Mouse (Mus musculus) cerebellum, adult 9-11 months (tissue): ENCODE results near the gene Spindoc.

Source experiments
- DNase-seq: peaks from one replicate; pipeline ENCODE4 v3.0.0; 2022

Gene Spindoc

DNA sequence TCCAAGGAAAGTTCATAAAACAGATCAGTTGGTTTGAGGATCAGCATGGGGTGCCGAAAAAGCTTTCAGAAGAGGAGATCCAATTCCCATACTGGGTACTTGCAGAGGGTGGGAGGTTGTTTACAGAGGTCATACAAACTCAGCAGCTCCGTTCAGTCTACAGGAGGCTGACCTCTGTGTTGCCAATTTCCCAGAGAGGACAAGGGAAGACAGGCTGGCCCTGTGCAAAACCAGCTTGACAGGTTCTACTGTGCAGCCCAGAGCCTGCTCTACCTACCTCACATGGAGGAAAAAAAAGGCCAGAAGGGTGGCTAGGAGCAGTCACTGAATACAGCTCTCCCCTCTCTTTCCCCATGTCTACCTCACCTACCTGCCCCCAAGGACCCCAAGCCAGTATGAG lies 48.7 kb downstream of the Spindoc start:
- no peak for DNase-seq

DNA sequence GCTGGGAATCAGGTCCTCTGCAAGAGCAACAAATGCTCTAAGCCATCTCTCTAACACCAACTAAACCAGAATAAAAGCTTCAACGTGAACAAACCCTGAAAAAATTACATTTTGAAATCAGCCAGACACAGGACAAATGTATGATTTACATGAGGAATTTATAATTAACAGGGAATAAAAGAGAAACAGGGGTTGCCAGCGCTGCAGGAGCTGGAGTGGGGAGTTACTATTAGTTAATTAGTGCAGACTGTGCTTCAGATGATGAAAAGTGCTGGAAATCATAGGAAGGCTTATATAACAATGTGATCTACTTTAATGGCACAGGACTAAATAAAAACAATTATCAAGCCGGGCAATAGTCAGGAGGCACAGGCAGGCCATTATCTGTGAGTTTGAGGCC lies 61.4 kb downstream of the Spindoc start:
- no peak for DNase-seq

DNA sequence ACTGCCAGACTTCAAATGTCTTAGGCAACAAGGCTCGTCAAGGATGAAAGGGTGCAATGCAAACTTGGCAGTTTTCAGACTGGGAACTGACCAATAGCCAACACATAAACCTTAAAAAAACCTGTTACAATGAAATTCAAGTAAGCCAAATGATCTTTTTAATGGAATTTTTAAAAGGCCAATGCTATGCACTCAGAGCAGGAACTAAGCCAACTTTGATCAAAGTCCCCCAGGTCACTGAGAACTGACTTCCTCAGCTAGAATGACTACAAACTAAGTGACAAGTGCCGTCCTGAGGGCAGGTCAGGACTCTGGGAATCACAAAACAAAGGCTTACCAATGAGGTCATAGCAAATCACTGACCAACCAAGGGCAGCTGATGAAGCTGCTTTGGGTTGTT lies 62.6 kb downstream of the Spindoc start:
- no peak for DNase-seq

DNA sequence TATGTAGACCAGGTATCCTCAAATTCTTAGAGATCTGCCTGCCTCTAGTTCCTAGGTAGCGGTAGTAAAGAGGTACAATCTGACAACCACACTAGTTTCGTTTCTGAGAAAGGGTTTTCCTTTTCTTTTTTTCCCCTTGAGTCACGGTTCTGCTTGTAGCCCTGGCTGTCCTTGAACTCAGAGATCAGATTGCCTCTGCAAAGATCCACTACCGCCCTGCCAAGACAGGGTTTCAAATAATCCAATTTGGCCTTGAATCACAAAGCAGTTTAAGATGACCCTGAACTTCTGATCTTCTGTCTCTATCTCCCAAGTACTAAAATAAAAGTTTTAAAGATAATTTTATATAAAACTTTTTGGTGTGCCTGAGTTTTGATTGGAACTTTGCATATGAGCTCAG lies 65.1 kb downstream of the Spindoc start:
- DNase-seq: no peak

DNA sequence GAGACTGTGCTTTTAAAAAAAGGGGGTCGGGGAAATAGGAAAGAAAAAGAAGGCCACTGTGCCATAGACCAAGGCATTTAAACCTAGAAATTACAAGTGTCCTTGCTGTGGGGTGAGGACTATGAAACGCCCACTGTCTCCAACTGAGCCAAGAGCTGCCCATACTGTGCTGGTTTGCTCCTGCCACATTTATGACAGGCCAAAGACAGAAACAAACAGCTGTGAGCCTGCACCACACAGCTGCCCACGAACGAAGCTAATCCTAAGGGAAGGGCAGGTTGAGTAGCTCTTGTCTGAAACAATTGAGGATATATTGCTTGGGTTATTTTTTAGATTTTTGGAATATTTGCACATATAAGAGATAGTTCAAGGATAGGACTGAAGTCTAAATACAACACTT lies 66.0 kb downstream of the Spindoc start:
- no peak for DNase-seq

DNA sequence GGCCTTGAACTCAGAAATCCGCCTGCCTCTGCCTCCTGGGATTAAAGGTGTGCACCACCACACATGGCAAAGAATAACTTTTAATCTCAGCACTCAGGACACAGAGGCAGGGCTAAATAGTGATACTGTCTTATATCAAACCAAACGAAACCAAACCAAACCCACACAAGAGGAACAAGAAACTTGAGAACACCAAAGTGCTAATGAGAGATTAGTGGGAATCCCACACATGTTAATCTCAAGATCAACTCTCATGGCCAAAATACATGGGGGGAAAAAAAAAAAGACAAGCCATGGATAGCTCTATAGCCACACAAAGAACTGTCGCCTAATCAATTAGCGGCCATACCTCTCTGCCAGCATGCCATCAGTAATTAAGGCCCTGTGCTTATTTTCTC lies 67.2 kb downstream of the Spindoc start:
- no peak for DNase-seq

DNA sequence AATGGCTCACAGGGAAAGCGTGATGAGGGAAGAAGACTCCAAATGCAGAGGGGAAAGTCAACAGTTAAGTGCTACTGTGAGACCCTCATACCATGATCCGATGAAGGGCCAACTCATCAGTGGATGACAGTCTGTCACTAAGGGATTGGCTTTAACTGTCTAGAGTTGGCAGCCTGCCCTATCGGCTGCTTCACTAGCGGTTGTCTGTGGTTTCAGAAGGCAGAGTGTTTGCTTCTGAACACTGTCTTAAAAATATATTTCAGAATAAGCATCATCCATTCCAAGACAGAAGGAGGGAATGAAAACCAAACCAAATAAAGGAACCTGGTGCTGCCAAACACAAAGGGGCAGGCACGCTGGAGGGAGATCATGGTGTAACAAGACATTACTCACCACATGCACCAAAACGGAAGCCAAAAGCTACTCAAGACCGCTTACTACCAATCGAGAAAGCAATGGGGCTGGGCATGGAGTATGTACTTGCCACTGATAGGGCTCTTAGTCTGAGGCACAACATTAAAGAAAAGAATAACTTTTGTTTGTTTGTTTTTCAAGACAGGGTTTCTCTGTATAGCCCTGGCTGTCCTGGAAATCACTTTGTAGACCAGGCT lies 67.7 kb downstream of the Spindoc start:
- DNase-seq: peak; percentile 46

DNA sequence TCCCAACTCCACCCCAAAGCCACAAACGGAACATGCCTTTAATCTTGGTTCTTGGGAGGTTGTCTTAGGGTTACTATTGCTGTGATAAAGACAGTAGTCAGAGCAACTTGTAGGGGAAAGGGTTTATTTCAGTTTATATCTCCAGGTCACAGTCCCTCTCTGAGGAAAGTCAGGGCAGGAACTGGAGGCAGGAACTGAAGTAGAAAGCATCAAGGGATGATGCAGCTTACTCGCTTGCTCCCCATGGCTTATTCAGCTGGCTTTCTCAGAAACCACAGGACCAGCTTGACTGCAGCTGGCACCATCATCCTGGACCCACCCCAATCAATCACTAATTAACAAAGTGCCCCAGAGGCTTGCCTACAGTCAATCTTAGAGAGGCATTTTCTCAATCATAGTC lies 69.1 kb downstream of the Spindoc start:
- no peak for DNase-seq

DNA sequence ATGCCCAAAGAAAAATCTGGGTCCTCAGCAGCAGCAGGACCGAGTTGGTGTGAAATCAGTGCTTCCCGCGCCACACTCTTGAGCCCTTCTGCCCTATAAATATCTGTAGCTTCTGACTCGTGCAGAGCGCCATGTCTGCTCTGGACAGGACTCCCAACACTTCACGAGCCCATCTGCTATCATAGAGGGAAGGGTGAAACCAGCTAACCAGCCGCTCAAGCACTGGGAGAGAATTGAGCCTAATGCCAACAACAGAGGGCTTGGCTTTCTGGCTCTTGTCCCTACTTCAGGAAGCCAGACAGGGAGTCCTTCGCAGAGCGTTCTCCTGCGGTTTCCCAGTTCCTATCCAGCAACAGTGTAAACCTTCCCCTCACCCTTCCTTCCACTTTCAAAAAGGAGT lies 71.5 kb downstream of the Spindoc start:
- DNase-seq: peak; percentile 88

DNA sequence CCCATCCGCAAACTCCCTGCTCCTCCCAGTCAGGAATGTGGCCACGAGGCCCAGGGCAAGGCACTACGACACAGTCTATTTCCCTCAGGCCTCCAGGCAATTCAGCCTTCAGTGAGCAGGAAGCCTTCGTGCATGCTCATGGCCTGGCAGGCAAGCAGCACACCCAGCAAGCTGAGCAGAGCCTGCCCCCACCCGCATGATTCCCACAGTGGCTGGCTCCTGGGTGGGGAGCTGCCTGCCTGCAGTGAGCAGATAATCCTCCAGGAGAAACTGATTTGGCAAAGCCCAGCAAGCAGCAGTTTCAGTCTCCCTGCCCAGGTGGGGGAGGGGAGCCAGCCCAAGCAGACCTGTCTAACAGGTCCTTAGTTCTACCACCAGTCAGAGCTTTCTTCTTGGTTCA lies 72.1 kb downstream of the Spindoc start:
- peak; percentile 75 for DNase-seq

DNA sequence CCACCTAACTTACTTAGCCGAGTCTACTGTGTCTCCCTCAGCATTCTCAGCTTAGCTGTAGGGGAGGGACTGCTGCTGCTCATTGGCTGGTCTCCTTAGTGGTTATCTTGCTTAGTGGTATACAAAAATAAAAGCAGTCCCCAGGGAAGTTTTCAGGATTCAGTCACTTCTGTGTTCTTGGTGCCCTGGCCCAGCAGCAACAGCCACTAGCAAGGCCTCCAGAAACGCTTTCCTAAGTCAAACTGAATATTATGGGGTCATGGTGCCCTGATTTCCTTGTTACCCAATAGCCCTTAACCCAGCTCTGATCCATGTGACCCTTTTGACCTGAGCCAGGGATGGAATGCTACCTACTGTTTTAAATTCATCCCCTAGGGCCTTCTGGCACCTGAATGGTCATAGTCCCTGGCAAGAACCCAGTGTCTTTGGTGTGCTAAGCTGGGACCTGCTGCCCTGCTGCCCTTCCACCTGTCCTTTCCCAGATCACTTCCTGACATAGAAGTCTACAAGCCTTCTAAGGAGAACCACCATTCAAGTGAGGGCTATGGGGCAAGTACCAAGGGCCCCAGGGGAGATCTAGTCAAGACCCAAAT lies 73.0 kb downstream of the Spindoc start:
- peak; percentile 66 for DNase-seq

DNA sequence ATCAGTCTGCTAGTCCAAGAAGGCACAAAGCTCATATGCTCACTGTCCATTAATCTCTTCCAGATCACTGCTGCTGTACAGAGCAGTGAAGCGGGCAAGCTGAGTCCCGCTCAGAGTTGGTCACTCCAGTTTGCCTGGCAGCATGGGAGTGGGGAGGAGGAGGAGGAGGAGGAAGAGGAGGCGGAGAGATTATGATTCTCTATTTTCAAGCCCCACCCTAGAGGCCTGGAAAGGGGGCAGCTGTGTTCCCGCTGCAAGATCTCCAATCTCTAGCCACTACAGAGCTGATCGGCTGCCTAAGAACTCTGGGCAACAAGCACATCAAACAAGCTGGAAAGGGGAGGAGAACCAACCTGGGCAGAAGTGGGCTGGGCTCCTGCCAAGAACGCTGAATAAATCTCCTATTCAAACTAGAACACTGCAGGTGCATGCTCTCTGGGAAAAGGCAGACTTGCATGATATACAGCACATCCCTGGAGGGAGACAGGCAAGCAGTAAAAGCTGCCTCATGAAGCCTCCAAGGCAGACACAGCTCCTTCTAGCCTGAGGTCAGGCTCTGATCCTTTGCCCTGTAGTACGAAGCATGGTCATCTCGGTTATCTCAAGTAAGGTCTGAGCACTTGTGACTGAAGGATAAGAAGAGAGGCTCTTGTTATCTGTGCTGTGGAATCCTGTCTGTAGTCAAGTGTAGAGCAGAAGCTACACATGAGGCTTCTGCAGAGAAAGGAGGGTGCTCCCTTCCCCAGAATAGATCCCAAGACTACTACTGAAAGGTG lies 74.6 kb downstream of the Spindoc start:
- no peak for DNase-seq

DNA sequence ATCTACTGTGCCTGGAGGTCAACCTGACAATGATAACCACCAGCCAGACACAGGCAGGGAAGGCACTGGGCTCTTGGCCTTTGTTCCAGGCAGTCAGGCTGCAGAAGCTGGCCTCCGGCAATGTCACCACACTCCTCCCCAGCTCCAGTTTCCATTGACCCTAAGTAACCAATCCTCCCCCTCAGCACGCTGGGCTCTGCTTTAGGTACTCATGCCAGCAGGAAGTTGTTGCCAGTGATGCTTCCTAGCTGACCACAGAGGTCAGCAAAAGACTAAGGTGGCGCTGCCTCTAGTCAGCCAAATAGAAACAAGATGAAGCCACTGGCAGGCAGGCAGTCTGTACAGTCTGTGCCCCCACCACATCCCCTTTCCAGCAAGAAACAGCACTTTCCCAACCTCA lies 75.8 kb downstream of the Spindoc start:
- DNase-seq: no peak

DNA sequence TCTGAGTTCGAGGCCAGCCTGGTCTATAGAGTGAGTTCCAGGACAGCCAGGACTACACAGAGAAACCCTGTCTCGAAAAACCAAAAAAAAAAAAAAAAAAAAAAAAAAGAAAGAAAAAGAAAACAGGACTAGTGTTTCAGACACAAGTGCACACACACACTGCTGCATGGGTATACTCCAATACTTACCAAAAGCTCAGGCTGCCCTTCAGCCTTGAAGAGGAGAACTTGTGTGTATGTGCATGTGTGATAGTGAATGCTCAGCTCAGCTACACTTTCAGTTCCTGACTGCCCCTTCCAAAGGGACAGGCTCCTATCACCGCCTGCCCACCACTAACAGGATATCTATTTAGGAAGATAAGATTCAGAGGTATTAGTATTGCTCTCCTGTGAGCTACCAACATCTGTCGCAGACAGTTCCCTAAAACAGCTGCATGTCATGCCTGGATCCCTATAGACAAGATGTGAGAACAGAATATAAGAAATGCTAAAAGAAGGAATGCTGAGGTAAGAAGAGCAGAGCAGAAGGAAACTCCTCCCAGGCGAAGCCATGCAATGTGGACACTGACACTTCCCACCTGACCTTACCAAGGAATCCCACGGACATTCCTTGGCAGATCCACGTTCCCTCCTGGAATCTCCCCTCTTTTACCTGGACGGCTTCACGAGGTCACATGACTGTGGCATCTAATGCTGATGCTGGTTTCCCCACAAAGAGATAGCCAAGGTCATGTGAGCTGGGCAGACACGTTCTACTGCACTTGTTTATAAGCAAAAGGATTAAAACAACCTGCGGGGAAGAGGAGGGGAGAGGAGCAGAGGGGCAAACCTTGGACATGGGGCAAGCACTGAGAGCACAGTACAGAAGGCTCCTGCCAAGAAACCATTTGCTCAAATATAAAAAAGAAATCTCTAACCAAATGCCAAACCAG lies 77.1 kb downstream of the Spindoc start:
- no peak for DNase-seq

DNA sequence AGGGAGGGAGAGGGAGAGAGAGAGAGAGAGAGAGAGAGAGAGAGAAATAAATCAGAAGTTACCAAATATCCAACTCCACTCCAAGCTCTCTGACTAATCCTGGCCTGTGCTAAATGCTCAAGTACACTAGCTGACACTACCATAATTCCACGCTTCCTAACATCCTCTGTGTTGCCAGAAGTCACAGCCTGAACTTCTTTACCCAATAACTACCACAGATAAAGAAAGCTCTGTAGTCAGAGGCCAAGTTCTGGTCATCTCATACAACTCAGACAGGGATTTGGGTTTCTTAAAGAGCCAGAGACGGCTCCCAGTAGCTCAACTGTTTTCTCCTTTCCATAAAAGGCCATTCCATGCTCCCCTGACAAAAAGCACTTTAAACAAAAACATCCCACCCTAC lies 78.0 kb downstream of the Spindoc start:
- DNase-seq: no peak
